Mouse (Mus musculus): ENCODE results near the gene Sergef.

The Sergef gene

DNA sequence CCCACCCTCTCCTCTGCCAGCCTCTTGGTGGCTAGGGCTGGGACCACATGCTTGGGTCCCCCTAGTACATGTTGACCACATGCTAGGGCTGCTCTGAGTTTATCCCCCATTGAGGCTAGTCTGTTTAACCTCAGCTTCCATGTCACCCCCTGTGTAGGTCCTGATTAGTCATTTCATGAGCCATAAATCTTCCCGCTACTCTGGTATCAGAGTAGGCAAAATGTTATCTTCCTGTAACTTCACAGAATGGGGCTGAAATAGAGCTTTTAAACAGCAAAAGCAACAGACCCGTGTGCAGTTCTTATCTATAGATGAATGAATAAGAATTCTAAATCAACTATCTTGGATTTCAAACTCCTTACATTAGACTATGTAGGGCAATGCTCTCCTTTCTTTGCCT lies 138.1 kb downstream of the Sergef start:
- DNase-seq (ENCODE audit: low spot score in 2 of 2) = no peak

- no peak for DNase-seq (ENCODE audit: low spot score in 2 of 2)
Measured at GRCm38 (mm10) chr7:46499561-46499960, 140.0 kb downstream of the Sergef start.

GRCm38 (mm10) chr7:46492134-46492678 lies 147.4 kb downstream of the Sergef start:
- no peak for DNase-seq (ENCODE audit: low spot score in 2 of 2)

DNA sequence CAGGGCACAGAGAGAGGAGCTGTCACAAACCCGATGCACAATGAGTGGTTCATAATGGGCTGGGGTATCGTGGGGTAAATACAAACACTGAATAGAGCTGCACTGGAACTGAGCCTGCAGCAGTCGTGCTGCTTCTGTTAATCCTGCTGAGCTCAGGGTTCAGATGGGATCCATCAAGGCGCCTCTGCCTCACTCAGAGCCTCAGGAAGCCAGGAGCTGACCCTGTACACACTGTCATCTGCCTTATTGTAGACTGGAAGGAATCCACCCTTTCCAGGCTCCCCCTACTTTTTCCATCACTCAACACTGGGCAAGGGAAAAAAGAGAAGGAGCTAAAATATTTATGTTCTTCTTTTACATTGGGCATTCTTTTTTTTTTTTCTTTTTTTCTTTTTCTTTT lies 152.3 kb downstream of the Sergef start:
- no peak for DNase-seq (ENCODE audit: low spot score in 2 of 2)

DNA sequence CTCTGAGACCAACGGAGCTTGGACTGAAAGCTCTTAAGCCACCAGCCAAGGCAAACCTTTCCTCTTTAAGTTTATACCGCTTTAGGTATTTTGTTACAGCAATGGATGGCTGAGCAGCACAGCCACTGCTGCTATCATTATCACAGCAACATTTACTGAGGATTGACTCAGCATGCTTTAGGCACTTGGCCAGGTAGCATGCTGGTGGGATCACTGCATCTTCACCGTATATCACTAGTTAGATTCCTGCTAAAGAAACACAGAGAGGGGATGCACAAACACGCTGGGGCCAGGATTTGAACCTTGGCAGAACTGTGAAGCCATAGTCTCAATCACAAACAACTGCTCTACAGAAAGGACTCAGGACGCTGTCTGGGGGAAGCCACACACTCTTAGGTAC lies 152.8 kb downstream of the Sergef start:
- no peak for DNase-seq (ENCODE audit: low spot score in 2 of 2)

DNA sequence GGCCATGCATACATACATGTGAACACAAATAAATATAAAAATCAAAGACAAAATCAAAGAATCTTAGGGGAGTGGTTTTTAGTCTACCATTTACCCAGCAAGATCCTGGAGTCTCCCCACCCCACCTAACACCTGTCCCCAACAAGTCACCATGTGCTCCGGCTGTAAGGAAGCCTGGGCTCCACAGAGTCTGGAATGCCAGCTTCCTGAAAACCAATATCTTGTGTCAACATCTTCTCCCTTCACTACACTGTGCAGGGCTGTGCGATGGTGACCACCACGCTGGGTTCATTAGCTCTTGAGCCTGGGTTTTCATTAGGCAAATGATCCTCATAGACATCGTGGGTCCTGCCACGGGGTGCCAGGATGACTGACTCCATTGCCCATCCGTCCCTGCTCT lies 155.4 kb downstream of the Sergef start:
- DNase-seq (ENCODE audit: low spot score in 2 of 2) = no peak

- DNase-seq (ENCODE audit: low spot score in 2 of 2) = no peak
Measured at GRCm38 (mm10) chr7:46483050-46483449, 156.6 kb downstream of the Sergef start.

DNA sequence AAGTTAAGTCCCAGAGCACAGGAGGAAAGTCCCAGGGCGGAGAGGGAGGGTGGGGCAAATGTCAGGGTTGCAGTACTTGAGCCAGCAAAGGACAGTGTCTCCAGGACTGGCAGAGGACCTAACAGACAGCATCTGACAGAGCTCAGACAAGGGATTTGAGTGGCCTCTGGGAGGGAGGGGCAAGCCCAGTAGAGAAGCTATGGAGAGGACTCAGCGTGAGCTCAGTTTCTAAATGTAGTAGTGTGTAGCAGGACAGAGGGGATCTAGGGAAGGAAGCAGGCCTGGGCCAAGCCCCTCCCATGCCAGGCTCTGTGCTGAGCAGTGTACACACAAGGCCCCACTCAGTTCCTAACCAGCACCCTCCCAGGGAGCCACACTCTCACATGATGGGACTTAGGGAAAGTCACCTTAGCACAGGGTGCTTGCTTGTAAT lies 157.5 kb downstream of the Sergef start:
- DNase-seq (ENCODE audit: low spot score in 2 of 2) = no peak

DNA sequence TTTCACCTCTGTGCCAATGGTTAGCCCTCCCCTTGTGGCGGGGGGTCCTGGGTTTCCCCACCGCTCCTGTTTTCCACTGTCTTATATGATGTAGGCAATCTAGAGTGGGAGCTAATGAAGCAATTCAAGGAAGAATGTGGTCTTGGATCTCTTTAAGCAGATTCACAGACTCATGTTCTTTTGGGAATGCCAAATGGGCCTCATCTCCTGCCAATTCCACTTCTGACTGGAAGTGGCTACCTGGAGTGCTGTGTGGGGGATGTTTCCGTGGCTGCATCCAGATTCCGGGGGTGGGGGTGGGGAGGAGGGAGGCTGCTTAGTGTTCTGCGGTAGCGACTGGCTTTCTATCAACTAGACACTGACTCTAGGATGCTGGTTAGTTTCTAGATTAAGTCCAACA lies 159.8 kb downstream of the Sergef start:
- DNase-seq (ENCODE audit: low spot score in 2 of 2) = no peak

DNA sequence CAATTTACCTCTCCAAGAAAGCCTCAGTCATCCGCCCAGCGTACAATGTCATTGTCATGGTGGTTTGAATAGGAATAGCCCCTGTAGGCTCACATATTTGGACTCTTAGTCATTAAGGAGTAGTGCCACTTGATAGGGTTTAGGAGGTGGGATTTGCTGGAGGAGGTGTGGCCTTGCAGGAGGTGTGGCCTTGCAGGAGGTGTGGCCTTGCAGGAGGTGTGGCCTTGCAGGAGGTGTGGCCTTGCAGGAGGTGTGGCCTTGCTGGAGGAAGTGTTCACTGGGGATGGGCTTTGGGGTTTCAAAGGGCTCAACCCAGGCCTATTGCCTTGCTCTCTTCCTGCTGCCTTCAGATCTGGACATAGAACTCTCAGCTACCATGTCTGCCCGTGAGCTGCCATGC lies 162.2 kb downstream of the Sergef start:
- DNase-seq (ENCODE audit: low spot score in 2 of 2) = no peak

DNA sequence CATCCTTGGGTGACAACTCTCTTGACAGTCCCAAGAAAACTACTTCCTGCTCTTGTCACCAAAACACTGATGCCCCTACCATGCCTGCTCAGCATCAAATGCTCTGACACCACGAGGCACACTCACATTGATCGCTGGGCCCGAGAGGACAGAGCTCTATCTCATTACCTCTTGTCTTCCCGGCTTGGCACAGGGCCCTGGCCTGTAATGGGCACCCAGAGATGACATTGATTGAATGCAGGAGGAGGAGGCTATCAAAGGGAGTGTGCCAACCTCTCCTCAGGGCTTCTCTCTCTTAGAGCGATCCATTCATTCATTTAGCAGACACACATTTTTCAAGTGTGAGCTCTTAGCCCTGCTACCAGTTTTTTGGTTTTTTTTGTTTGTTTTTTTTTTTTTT lies 164.1 kb downstream of the Sergef start:
- DNase-seq (ENCODE audit: low spot score in 2 of 2) = no peak

GRCm38 (mm10) chr7:46473141-46473540 lies 166.5 kb downstream of the Sergef start:
- DNase-seq (ENCODE audit: low spot score in 2 of 2) = no peak

GRCm38 (mm10) chr7:46471054-46471737 lies 168.4 kb downstream of the Sergef start:
- no peak for DNase-seq (ENCODE audit: low spot score in 2 of 2)

DNA sequence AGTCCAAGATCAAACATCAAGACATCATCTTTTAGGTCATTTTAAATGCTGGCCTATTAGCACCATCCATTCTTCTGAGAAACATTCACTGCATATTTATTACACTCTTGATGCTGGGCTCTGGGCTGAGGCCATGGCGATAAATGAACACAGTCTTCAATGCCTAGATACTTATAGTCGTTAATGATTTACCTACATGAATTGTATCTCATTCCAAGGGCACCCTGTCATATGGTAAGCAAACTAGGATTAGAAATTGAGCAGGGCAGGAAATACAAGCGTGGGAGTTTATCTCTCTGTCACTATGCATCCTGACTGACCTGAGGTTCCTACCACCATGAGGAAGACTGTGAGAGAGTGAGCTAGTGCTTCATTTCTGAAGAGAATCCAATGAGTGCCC lies 170.1 kb downstream of the Sergef start:
- DNase-seq (ENCODE audit: low spot score in 2 of 2) = no peak

GRCm38 (mm10) chr7:46466422-46466981 lies 173.1 kb downstream of the Sergef start:
- DNase-seq (ENCODE audit: low spot score in 2 of 2) = no peak

DNA sequence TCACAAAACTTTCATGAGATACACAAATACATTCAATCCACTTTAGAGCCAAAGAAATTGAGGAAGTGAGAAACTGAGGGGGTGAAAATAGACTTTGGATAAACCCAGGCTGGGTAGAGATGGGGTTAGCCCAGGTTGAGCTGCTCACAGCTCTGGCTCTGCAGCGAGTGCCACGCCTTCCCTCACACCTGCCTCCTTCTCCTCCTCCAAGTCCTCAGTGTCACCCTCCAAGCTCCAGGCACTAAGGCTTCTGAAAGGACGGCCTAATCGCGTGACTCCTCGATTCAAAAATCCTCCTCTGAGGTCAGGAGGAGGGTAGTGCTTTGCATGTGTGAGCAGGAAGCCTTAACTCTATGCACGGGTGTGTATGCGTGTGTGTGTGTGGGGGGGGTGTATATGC lies 176.5 kb downstream of the Sergef start:
- no peak for DNase-seq (ENCODE audit: low spot score in 2 of 2)

DNA sequence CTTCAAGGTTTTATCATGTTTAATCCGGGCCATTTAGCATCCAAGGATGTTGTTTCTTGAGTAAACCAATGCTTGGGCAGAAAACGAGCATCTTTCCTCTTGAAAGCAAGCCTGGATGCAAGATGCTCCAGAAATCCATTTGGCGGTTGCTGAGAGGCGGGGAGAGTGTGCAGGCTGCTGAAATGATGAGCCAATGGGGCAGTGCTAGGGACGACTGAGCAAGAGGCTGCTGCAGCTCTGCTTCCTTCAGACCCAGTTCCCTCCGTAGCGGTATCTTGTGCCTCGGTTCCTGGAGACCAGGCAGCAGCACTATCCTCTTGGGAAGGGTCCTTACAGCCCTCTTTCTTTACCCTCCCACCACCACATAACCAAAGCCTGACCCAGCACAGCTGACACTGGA lies 177.3 kb downstream of the Sergef start:
- DNase-seq (ENCODE audit: low spot score in 2 of 2) = no peak

- no peak for DNase-seq (ENCODE audit: low spot score in 2 of 2)
Measured at GRCm38 (mm10) chr7:46459605-46460245, 179.9 kb downstream of the Sergef start.

GRCm38 (mm10) chr7:46459200-46459599 lies 180.4 kb downstream of the Sergef start:
- DNase-seq (ENCODE audit: low spot score in 2 of 2) = no peak

DNA sequence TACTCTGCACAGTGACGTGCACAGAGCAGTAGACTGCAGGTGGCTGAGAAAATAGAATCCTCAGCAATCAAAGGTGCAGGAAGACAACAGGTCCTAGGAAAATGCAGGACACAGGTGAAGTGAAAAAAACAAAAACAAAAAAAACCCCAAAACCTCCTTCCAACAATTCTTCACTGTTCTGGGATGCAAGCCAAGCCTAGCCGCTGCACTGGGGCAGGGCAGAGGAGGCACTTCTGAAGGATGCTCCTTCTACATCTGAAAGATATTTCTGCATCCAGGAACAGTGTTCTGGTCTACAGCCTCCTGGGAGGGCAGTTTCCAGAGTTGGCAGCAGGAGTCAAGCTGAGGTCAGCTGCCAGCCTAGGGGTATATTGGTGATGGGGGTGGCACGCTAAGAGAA lies 181.7 kb downstream of the Sergef start:
- DNase-seq (ENCODE audit: low spot score in 2 of 2) = no peak

DNA sequence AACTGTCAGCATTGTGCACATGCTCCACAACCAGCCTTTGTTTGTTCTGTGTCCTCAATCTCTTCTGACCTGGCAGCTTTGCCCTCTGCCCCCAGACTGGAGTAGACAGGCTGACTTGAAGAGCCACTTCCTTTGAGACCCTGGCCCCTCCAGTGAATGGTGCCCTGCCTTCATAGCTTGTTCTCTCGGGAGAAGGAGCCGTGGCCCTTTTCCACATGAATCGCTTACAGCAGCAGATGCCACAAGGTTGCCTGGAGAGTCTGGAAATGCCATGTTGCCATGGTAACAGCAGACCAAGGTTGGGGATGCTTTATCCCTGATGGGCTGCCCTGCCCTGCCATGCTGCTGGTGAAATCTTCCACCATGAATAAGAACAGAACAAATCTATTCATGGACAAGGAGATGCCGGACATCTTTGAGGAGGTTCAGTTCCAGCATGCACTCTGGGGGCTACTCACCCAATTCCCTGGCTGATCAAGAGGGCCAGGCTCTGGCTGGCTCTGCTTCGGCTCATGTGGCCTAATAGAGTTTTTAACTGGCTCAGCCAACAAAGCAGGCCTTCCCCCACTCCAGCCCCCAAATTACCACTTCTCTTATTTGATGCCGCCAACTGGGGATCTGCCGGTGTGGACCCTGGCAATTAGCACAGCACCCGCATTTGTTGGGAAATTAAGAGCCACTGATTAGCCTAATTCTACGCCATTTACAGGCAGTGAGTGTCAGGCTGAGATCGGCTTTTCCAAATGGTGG lies 185.5 kb downstream of the Sergef start:
- no peak for DNase-seq (ENCODE audit: low spot score in 2 of 2)

GRCm38 (mm10) chr7:46448922-46449645 lies 190.5 kb downstream of the Sergef start:
- no peak for DNase-seq (ENCODE audit: low spot score in 2 of 2)

Measured in spleen, postnatal 4 days (tissue).